Mouse (Mus musculus): ENCODE data around the gene Tmem138. TPM values are rescaled to one million over a fixed set of nuclear protein-coding genes. Genes with fewer than 3 reads are reported as not detected.

Gene Tmem138
- polyA plus RNA-seq, 1 experiment from 2014 or later: 35.0 TPM

- Histone ChIP-seq H3K36me3 (ENCODE audit: insufficient read depth, low read length) (peaks cover 9% of the 10 kb centered on the region), H3K27ac (no peak overlapping the region), H3K27me3 (ENCODE audit: insufficient read depth, low read length) (no peaks in the 10 kb centered on the region), H3K4me3 (replicated peaks; ENCODE audit: low read depth, low read length) (no peak overlapping the region), H3K9ac (ENCODE audit: low read depth, low read length) (no peak overlapping the region), H3K4me2 (ENCODE audit: low read length) (no peak overlapping the region), H3K9me3 (replicated peaks; ENCODE audit: low read length) (no peaks in the 10 kb centered on the region), H3K4me1 (replicated peaks; ENCODE audit: insufficient read depth, low read length) (peaks cover 15% of the 10 kb centered on the region)
- WGBS: 96% methylated on average over 1 of the region's 1 CpGs
- ATAC-seq (replicated peaks; ENCODE audit: low FRiP score, low read depth) (no peak), DNase-seq (ENCODE audit: low spot score) (no peak)
- TF ChIP-seq CTCF (IDR thresholded peaks at IDR 0.05; ENCODE audit: low read depth): no peak
These were observed 55.2 kb downstream of the Tmem138 start for GRCm38 (mm10) chr19:10521926-10522325.

Other genes starting within 250 kb of the Tmem138 start
- 1.2 and 1.7 TPM in 2 replicates for gene Syt7, start 188.3 kb downstream of the Tmem138 start, polyA plus RNA-seq (2015; fragmentation: Nextera tagmentation; extraction: Ambion mirVana)
- gene Lrrc10b, start 119.9 kb downstream of the Tmem138 start, polyA plus RNA-seq (2015; fragmentation: Nextera tagmentation; extraction: Ambion mirVana): 0.80 and 0.84 TPM in 2 replicates
- gene Ppp1r32, start 94.4 kb downstream of the Tmem138 start, polyA plus RNA-seq (2015; fragmentation: Nextera tagmentation; extraction: Ambion mirVana): not detected in 2 replicates
- 33.3 and 34.2 TPM in 2 replicates for gene Cpsf7, start 52.1 kb downstream of the Tmem138 start, polyA plus RNA-seq (2015; fragmentation: Nextera tagmentation; extraction: Ambion mirVana)
- 55.3 and 57.4 TPM in 2 replicates for gene Sdhaf2, start 51.2 kb downstream of the Tmem138 start, polyA plus RNA-seq (2015; fragmentation: Nextera tagmentation; extraction: Ambion mirVana)
- gene Tmem216, start 21.1 kb downstream of the Tmem138 start, polyA plus RNA-seq (2015; fragmentation: Nextera tagmentation; extraction: Ambion mirVana): 49.7 and 50.5 TPM in 2 replicates
- gene Cyb561a3, start 190 bp downstream of the Tmem138 start, polyA plus RNA-seq (2015; fragmentation: Nextera tagmentation; extraction: Ambion mirVana): 17.2 and 18.6 TPM in 2 replicates
- 205 and 225 TPM in 2 replicates for gene Ddb1, start 28.0 kb upstream of the Tmem138 start, polyA plus RNA-seq (2015; fragmentation: Nextera tagmentation; extraction: Ambion mirVana)
- 42.2 and 54.4 TPM in 2 replicates for gene Tkfc, start 28.3 kb upstream of the Tmem138 start, polyA plus RNA-seq (2015; fragmentation: Nextera tagmentation; extraction: Ambion mirVana)
- 2.7 and 3.0 TPM in 2 replicates for gene Vwce, start 56.9 kb upstream of the Tmem138 start, polyA plus RNA-seq (2015; fragmentation: Nextera tagmentation; extraction: Ambion mirVana)
- 0.43 and 0.70 TPM in 2 replicates for gene Pga5, start 100.7 kb upstream of the Tmem138 start, polyA plus RNA-seq (2015; fragmentation: Nextera tagmentation; extraction: Ambion mirVana)
- gene Vps37c, start 111.4 kb upstream of the Tmem138 start, polyA plus RNA-seq (2015; fragmentation: Nextera tagmentation; extraction: Ambion mirVana): 32.1 and 35.5 TPM in 2 replicates
- gene Cd5, start 161.6 kb upstream of the Tmem138 start, polyA plus RNA-seq (2015; fragmentation: Nextera tagmentation; extraction: Ambion mirVana): 0.11 and 0.23 TPM in 2 replicates

Measured in kidney, postnatal 0 days (tissue).